Mouse (Mus musculus) heart, adult 2 months (tissue): ENCODE data around the gene Gm20521.

Source experiments
- CTCF ChIP-seq: fragments of 200-600 bp; IDR thresholded peaks from 2 replicates; pipeline ENCODE4 v1.8.1; 2022; ENCODE audit warnings: antibody characterized with exemption, mild to moderate bottlenecking, moderate library complexity
- EP300 ChIP-seq: fragments of 200-500 bp; IDR thresholded peaks from 2 replicates; pipeline ENCODE4 v1.6.1; 2011; ENCODE audit warnings: low read depth, low read length, control low read depth; ENCODE audit not compliant: insufficient read depth
- POLR2A ChIP-seq: fragments of 200-500 bp; IDR thresholded peaks from 2 replicates; pipeline ENCODE4 v1.6.1; 2011; ENCODE audit warnings: mild to moderate bottlenecking, low read depth, low read length, control low read depth; ENCODE audit not compliant: insufficient read depth

DNA sequence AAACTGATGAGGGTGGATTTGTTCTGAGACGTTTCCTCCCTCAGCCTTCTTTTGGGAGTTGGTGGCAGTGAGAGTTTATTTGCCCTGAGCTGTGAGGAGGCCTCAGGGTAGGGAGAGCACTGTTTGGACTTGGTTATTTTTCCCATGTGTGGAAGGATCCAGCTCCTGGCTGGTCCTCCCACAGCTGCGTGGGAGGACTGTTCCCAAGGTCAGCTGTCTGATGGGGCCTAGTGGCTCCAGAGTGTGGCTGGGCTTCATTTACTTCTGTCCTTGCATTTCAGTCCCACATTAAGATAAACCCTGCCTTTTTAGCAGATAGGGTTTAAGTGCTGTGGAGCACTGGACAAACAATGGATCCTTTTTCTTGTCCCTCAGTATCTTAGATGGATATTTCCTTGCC lies 14.2 kb downstream of the Gm20521 start:
- TF ChIP-seq POLR2A (no peak), CTCF (no peak), EP300 (no peak)
